Mouse (Mus musculus) hindbrain, embryonic 14.5 days (tissue): ENCODE results near the gene Agbl5. TPM values are rescaled to one million over a fixed set of nuclear protein-coding genes. Genes with fewer than 3 reads are reported as not detected.
A peak's percentile ranks its signal among the peaks of the same experiment; 100 is the strongest.

Source experiments
- ATAC-seq: fragments of 200-750 bp; cut with Nextera tagmentation; 2 replicates; pipeline ENCODE4 v1.8.0; 2017; ENCODE audit warnings: moderate number of reproducible peaks, mild to moderate bottlenecking, moderate TSS enrichment, moderate library complexity; ENCODE audit not compliant: low FRiP score
- DNase-seq: peaks from one replicate; pipeline ENCODE4 v3.0.0-alpha.2; 2015; ENCODE audit warnings: low spot score
- H3K27ac ChIP-seq: fragments of 300-500 bp; sonication (generic); 2 replicates; pipeline ENCODE4 v1.5.1; 2014; ENCODE audit warnings: mild to moderate bottlenecking, moderate library complexity
- H3K27me3 ChIP-seq: fragments of 300-500 bp; sonication (generic); 2 replicates; pipeline ENCODE4 v1.6.1; 2014; ENCODE audit warnings: mild to moderate bottlenecking, low read length, mixed read lengths; ENCODE audit not compliant: control insufficient read depth, insufficient read depth
- H3K36me3 ChIP-seq: fragments of 300-500 bp; sonication (generic); replicated peaks from 2 replicates; pipeline ENCODE4 v1.6.1; 2014; ENCODE audit not compliant: control insufficient read depth, insufficient read depth
- H3K4me1 ChIP-seq: fragments of 300-500 bp; sonication (generic); replicated peaks from 2 replicates; pipeline ENCODE4 v1.6.1; 2014; ENCODE audit warnings: antibody characterized with exemption, low read length, mixed read lengths; ENCODE audit not compliant: control insufficient read depth, insufficient read depth
- H3K4me2 ChIP-seq: fragments of 300-500 bp; sonication (generic); replicated peaks from 2 replicates; pipeline ENCODE4 v1.6.1; 2014; ENCODE audit warnings: mild to moderate bottlenecking, moderate library complexity
- H3K4me3 ChIP-seq: fragments of 300-500 bp; sonication (generic); replicated peaks from 2 replicates; pipeline ENCODE4 v1.5.1; 2014; ENCODE audit warnings: mild to moderate bottlenecking, low read length
- H3K9ac ChIP-seq: fragments of 300-500 bp; sonication (generic); 2 replicates; pipeline ENCODE4 v1.6.1; 2014
- H3K9me3 ChIP-seq: fragments of 300-500 bp; sonication (generic); 2 replicates; pipeline ENCODE4 v1.6.1; 2016; ENCODE audit warnings: low read length; ENCODE audit not compliant: control insufficient read depth
- WGBS: fragments of 180-500 bp; shearing (Covaris S2); extraction: QIAGEN DNeasy Blood & Tissue Kit; methylation state at CpG from one replicate; pipeline ENCODE4 v1.1.7; 2014; 5-methylcytosine and 5-hydroxymethylcytosine counted together
- polyA plus RNA-seq: library from polyadenylated mRNA; unstranded; fragments of >200 nt; fragmentation: Nextera tagmentation; extraction: Ambion mirVana; gene quantifications from 2 replicates; pipeline ENCODE4 v1.2.1, GENCODE M21; 2014

Agbl5 gene
- polyA plus RNA-seq, 1 experiment from 2014 or later = 28.6 TPM

DNA sequence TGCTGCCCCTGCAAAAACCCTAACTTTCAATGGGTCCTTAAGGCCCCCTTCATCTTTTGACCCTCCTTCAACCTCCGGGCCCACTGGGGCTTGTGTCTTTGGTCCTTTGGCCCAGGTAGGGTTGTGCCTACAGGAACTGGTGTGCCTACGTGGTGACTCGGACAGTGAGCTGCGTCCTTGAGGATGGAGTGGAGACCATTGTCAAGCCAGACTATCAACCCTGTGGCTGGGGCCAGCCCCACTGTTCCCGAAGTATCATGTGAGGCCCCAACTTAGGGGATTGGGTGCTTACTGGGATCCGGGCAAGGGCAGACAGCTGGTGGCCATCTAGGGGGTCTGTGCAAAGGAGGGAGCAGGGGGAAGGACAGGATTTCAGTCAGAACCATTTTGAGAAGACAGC lies 26.4 kb downstream of the Agbl5 start:
- Histone ChIP-seq H3K9me3 (no peaks in the 10 kb centered on the region), H3K9ac (no peak overlapping the region), H3K36me3 (no peaks in the 10 kb centered on the region), H3K4me3 (peak overlapping the region; percentile 12; the same call in 1 of the 2 replicates), H3K4me1 (peaks cover 24% of the 10 kb centered on the region), H3K4me2 (peak overlapping the region; percentile 43), H3K27ac (no peak overlapping the region), H3K27me3 (no peaks in the 10 kb centered on the region)
- 83% methylated on average over 6 of the region's 6 CpGs for WGBS
- ATAC-seq (no peak), DNase-seq (no peak)

DNA sequence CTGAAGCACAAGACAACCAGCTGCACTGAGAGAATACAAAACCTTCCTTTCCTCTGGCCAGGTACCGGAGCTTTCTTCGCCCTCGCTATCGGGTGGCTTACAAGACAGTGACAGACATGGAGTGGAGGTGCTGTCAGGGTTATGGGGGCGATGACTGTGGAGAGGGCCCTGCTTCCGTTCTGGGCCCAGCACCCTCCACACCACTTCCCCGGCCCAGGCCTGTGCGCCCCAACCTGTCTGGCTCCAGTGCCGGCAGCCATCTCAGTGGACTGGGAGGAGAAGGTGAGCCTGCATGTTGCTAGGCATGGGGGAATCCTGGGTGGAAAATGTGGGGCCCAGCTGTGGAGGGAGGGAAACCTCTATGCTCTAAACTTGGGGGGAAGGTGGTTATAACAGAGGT lies 27.0 kb downstream of the Agbl5 start:
- Histone ChIP-seq H3K36me3 (no peaks in the 10 kb centered on the region), H3K9ac (0 out of 2 replicates have a peak overlapping the region, but pooled peaks have one; percentile 20), H3K9me3 (no peaks in the 10 kb centered on the region), H3K27ac (no peak overlapping the region), H3K4me3 (no peak overlapping the region), H3K4me2 (peak overlapping the region; percentile 43), H3K27me3 (no peaks in the 10 kb centered on the region), H3K4me1 (peaks cover 24% of the 10 kb centered on the region)
- no peak for DNase-seq
- 71% methylated on average over 9 of the region's 9 CpGs for WGBS
- peak; percentile 38 for ATAC-seq

DNA sequence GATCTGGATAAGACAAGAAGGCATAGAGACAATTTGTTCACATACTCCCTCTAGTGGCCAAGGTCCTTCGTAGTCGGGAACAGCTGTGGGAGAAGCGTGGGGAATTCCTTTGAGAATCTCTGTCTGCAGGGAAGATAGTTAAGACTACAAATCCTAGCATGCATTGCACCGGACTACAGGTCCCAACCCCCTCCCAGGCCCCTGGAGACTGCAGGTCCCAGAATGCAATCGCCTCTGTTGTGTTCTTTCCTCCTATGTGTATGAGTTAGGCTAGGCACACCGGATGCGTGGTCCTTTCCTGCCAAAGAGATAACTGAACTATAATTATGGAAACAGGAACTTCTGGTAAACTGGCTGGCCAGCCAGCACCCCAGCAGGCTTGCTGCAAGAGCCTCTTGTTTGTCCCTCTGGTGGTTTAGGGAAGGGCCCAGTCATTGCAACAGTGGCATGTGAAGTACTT lies 27.5 kb downstream of the Agbl5 start:
- Histone ChIP-seq H3K27ac (no peak overlapping the region), H3K4me2 (peak overlapping the region; percentile 18), H3K4me3 (no peak overlapping the region), H3K4me1 (peaks cover 24% of the 10 kb centered on the region), H3K27me3 (no peaks in the 10 kb centered on the region), H3K9ac (no peak overlapping the region), H3K9me3 (no peaks in the 10 kb centered on the region), H3K36me3 (no peaks in the 10 kb centered on the region)
- 7% methylated on average over 7 of the region's 7 CpGs for WGBS
- peak; percentile 94 for DNase-seq
- peak; percentile 86 for ATAC-seq

- Histone ChIP-seq H3K4me3 (no peak overlapping the region), H3K36me3 (no peaks in the 10 kb centered on the region), H3K9me3 (no peaks in the 10 kb centered on the region), H3K4me2 (no peak overlapping the region), H3K27ac (no peak overlapping the region), H3K27me3 (no peaks in the 10 kb centered on the region), H3K9ac (no peak overlapping the region), H3K4me1 (peaks cover 28% of the 10 kb centered on the region)
- 89% methylated on average over 9 of the region's 9 CpGs for WGBS
- DNase-seq = no peak
- ATAC-seq = no peak
These were observed 28.3 kb downstream of the Agbl5 start for GRCm38 (mm10) chr5:30916841-30917240.

GRCm38 (mm10) chr5:30917348-30917747 lies 28.9 kb downstream of the Agbl5 start:
- Histone ChIP-seq H3K4me1 (peaks cover 33% of the 10 kb centered on the region), H3K9me3 (no peaks in the 10 kb centered on the region), H3K36me3 (no peaks in the 10 kb centered on the region), H3K27ac (no peak overlapping the region), H3K4me2 (no peak overlapping the region), H3K9ac (no peak overlapping the region), H3K4me3 (no peak overlapping the region), H3K27me3 (no peaks in the 10 kb centered on the region)
- no peak for DNase-seq
- no peak for ATAC-seq
- 88% methylated on average over 11 of the region's 11 CpGs for WGBS

GRCm38 (mm10) chr5:30917891-30918670 lies 29.6 kb downstream of the Agbl5 start:
- Histone ChIP-seq H3K9me3 (no peaks in the 10 kb centered on the region), H3K4me3 (no peak overlapping the region), H3K4me1 (peaks cover 31% of the 10 kb centered on the region), H3K9ac (no peak overlapping the region), H3K27me3 (no peaks in the 10 kb centered on the region), H3K36me3 (no peaks in the 10 kb centered on the region), H3K4me2 (no peak overlapping the region), H3K27ac (no peak overlapping the region)
- DNase-seq (no peak), ATAC-seq (no peak)
- 85% methylated on average over 31 of the region's 31 CpGs for WGBS

DNA sequence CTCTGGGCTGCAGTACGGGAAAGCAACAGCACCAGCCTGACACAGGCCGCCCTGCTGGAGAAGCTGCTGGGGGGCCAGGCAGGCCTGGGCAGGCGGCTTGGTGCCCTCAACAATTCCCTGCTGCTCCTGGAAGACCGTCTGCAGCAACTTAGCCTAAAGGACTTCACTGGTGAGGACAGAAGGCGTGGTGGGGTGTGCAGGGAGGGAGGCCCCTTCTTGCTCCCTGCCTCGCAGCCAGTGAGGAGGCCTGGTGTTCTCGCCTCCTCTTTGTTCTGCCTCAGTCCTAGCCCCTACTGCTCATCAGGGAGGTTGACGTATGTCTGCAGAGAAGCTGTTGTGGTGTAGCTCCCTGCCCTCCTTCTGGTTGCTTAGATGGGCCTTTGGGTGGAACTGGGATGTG lies 30.2 kb downstream of the Agbl5 start:
- Histone ChIP-seq H3K4me3 (no peak overlapping the region), H3K27ac (no peak overlapping the region), H3K4me2 (no peak overlapping the region), H3K27me3 (no peaks in the 10 kb centered on the region), H3K36me3 (no peaks in the 10 kb centered on the region), H3K9ac (no peak overlapping the region), H3K9me3 (no peaks in the 10 kb centered on the region), H3K4me1 (peaks cover 27% of the 10 kb centered on the region)
- no peak for ATAC-seq
- WGBS = 87% methylated on average over 8 of the region's 8 CpGs
- no peak for DNase-seq

- ATAC-seq = no peak
- no peak overlapping the region for H3K27ac ChIP-seq
These were observed 31.5 kb downstream of the Agbl5 start for GRCm38 (mm10) chr5:30919831-30920614.

DNA sequence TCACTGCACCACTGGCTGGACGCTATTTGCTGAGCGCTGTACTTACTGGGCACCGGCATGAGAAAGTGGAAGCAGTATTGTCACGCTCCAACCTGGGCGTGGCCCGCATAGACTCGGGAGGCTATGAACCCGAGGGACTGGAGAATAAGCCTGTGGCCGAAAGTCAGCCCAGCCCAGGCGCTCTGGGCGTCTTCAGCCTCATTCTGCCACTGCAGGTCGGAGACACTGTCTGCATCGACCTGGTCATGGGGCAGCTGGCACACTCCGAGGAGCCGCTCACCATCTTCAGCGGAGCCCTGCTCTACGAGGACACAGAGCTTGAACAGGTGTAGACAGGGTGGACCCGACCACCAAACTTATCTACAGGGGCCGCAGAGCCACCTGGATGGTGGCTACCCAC lies 32.1 kb downstream of the Agbl5 start:
- Histone ChIP-seq H3K27ac (no peak overlapping the region), H3K4me2 (peak overlapping the region; percentile 85; the same call in 1 of the 2 replicates), H3K27me3 (no peaks in the 10 kb centered on the region), H3K9ac (no peak overlapping the region), H3K36me3 (no peaks in the 10 kb centered on the region), H3K4me3 (no peak overlapping the region), H3K4me1 (peaks cover 18% of the 10 kb centered on the region), H3K9me3 (no peaks in the 10 kb centered on the region)
- DNase-seq = no peak
- 61% methylated on average over 19 of the region's 19 CpGs for WGBS
- ATAC-seq = peak; percentile 12; the same call in 1 of the 2 replicates

More at GRCm38 (mm10) chr5:30919831-30920614, 31.5 kb downstream of the Agbl5 start:
- H3K4me3 ChIP-seq = no peak overlapping the region
- peaks cover 23% of the 10 kb centered on the region for H3K4me1 ChIP-seq
- H3K36me3 ChIP-seq = no peaks in the 10 kb centered on the region
- WGBS = 74% methylated on average over 11 of the region's 11 CpGs
- DNase-seq = no peak
- no peak overlapping the region for H3K4me2 ChIP-seq
- no peaks in the 10 kb centered on the region for H3K27me3 ChIP-seq
- H3K9ac ChIP-seq = no peak overlapping the region
- no peaks in the 10 kb centered on the region for H3K9me3 ChIP-seq
